Mouse (Mus musculus) stomach, postnatal 0 days (tissue): ENCODE results near the gene Klhl8.

ENCODE experiments used
- CTCF ChIP-seq: IDR thresholded peaks from 2 replicates; pipeline ENCODE4 v1.5.1; 2016; ENCODE audit warnings: antibody characterized with exemption, low read depth, mild to moderate bottlenecking, moderate library complexity
- EP300 ChIP-seq: optimal IDR thresholded peaks from 2 replicates; pipeline ENCODE3; 2016; ENCODE audit warnings: antibody characterized with exemption

GRCm38 (mm10) chr5:103818602-103819001 lies 92.5 kb downstream of the Klhl8 start:
- no peak for TF ChIP-seq CTCF
- TF ChIP-seq EP300 = no peak
